Mouse (Mus musculus) cerebellum, adult 11-12 months (tissue): Measurements from ENCODE around the gene Zfpm1.

ENCODE experiments used
- DNase-seq: peaks from one replicate; pipeline ENCODE4 v3.0.0; 2022

The Zfpm1 gene

DNA sequence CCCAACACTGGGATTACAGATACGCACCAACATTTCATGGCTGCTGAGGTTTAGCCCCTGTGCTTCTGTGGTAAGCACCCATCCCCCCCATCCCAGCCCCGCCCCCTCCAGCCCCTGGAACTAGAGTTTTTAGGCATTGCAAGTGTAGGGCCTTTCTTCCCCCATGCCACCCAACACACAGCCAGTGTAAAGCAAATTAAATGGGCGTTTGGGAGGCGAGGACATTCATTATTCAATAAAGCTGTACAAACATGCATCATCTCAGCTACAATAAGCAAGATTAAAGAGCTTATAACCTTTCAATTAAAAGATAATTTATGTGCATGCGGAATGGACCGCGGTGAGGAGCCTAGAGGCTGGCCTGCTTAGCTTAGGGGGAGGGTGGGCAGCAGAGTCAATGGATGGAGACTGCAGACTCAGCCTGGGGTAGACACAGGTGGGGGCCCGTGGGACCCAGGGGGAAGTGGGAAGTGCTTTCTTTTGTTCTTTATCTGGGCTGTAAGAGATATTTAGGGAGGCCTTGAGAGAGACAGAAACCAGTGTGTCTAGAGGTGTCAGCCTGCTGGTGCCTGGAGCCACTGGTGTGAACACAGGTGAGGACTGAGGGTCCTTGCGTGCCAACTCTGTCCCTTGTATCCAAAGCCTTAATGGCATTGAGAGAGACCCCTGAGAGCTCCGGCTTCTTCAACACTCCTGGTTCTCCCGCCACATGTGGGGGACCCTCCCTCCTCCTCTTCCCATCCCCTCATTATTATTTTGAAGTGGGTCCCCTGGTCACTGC is 68.6 kb downstream of the Zfpm1 start:
- DNase-seq: no peak

DNA sequence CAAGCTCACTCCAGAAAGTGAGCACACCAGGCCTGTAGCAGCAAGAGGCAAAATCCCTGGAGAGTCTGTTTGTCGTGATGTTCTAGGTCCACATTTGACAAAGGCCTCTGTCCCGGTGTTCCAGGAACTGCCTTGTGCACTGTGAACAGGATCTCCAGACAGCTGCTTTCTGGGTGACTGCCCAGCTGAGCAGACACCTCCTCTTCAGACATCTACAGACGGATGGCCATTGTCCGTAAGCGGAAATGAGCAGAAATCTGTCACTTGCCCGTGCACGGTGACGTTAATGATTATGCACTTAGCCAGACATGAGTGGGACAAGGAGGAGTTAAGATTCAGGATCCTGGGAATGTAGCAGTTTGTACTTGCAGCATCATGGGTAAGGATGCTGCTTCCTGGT is 72.2 kb downstream of the Zfpm1 start:
- no peak for DNase-seq

DNA sequence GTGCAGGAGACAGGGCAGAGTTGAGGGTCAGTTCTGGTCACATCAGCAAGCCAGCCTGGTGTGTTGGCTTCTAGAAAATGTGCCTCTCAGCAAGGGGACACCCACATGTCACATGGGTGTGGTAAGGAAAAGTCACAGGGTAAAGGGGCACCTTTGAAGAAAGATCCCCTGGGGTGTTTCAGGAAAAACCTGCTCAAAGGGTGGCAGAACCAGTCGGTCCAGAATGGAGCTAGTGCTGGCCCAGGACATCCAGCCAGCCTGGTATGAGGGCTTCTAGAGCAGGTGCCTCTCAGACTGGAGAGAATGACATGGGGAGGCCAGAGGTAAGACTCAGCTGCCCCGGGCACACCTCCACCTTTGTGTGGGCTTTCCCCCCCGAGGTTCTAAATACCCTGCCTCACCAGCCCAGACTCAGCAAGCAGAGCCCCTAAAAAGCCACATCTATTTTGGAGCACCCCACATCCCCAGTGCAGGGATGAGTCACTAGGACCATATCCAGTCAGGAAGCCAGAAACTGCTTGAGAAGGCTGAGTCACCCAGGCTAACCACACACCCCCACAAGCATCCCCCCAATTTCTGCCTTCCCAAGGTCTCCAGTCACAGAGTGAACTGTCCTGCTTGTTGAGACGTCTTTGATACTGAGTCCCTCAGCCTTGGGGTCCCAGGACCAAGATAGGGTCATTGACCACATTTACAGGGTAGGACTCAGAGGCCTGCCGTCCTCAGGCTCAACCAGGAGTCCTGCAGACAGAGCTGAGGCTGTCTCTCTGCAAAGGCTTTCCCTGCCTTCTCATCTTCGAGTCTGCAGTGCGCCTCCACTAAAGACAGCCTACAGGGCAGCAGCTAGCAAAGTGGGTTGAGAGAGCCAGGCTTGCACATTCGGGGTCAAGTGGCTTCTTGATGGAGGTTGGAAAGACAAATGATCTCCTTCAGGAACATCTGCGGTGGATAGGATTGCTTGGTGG is 74.0 kb downstream of the Zfpm1 start:
- DNase-seq: no peak

DNA sequence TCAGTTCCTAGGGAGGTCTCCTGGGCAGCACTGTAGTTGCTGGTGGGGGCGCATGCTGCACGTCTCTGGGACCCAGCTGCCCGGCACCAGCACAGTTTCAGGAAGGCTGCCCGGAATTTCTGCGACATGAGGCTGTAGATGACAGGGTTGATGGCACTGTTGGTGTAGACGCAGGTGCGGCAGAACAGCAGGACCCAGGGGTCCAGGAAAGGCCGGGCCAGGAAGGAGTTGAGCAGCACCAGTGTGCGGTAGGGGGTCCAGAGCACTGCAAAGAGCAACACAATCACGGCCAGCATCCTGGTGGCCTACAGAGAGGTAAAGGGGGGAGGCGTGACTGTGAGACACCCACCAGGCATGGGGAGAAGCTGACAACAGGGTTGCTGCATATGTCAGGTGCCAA is 75.3 kb downstream of the Zfpm1 start:
- DNase-seq: no peak

DNA sequence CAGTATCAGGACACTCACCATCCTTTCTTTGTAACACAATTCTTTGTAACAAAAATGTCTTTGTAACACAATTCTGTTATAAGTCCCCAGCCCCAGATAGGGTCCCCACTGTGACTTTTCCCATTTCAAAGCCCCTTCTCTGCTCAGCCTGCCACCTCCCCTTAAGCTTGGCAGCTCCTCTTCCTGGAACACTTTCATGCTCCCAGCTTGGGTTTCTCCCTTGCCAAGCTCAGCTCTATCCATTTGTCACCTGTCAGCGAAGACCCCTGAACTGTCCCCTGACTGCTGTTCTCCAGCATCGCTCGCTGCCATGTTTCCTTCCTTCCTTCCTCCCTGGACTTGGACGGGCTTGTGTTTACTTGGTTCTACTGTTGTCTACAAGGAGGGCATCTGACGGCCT is 75.7 kb downstream of the Zfpm1 start:
- DNase-seq: no peak

DNA sequence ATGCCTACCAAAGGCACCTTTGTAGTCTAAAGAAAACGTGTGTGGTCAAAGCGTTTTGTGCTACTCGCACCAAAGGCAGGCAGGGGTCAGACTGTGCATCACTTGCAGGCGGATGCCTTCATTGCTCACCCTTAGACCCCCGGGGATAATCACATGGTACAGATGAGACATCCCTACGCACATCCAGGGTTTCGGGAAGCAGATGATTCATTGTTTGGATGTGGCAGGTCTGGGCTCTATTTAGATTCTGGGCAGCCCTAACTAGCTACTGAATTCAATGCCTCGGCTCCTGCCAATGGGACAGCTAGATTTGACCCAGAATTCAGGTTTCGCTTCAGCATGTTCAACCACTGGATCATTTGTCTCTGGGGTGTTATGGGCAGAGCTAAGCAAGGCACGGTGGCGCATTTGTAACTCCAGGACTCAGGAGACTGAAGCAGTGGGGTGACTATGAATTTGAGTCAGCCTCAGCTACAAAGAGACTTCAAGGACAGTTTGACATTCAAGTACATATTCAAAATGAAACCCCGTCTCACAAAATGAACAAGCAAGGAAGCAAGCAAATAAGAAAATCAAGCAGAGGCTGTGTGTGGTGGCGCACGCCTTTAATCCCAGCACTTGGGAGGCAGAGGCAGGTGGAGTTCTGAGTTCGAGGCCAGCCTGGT is 77.3 kb downstream of the Zfpm1 start:
- DNase-seq: no peak

DNA sequence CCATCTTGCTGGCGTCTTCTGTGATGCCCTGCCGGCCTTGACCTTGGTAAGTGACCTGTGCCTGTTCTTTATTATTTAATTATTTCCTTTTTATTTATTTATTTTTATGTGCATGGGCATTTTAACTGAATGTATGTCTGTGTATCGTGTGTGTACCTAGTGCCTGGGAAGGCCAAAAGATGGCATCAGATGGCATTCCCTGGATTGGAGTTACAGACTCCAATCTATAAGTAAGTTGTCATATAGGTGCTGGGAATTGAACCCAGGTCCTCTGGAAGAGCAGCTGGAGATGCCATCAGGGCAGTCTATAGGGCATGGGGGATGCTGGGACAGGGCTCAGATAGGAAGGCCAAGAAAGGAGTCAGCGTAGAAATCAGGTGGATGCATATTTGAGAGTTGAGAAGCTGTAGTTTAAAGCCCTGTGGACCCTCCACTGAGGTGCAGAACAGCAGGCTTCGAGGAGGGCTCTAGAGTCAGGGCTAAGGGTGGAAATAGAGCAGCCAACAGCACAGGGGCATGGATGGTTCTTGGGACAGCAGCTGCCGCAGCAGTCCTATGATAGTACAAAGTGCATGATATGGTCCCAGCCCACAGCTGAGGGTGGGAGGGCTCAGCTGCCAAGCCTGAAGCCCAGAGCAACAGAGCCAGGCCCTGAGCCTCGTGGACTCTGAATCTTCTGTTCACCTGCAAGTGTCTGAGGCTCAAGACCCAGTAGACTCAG is 78.9 kb downstream of the Zfpm1 start, which contains the start of gene Trhr2:
TSS of gene Trhr2 (minus strand) at position 51 of the 721 bp plus-strand sequence.
- no peak for DNase-seq

DNA sequence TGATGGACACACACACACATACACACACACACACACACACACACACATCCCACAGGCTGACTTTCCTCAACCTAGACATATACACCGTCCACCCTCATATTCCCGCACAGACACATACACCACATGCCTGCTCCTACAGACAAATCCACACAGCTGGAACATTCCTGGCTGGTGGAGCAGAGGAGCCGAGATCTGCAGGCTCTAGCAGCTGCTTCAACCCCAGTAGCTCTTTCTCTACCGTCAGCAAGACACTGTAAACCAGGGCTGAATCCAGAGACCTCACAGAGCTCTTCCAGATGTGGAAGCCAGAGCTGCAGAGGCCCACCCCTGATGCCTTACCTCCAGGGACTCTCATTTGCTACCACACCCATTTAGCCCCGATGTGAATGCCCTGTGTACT is 80.3 kb downstream of the Zfpm1 start:
- no peak for DNase-seq

DNA sequence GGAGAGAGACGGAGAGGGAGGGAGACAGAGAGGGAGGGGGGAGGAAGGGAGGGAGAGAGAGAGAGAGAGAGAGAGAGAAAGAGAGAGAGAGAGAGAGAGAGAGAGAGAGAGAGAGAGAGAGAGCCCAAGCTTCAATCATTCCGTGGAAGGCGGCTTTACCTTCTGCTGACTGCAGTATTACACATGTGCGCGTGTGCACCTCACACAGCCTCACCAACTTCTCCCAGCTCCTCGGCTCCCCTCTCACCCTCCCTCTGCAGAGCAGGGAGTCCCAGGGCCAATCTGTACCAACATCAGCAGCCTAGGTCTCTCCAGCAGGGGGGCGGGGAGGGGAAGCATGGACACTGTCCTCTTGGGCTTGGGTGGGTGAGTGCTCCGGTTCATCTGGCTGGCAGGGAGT is 81.0 kb downstream of the Zfpm1 start:
- DNase-seq: no peak

DNA sequence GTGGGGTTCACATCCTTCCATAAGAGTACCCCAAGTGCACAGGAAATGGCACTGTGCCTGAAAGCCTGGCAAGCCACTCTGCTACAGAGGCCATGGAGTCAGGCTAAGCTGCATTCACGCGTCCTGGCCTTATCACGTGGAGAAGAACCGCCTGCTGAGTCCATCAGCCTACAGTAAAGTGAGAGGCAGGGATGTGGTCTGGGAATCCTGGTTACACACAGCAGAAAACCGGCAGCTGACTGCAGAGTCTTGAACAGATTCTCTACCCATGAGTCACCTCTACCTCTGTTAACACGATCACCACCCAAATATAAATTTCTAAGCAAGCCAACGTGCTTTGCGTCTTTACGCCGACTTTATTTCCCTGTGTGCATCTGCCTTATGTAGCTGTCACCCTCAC is 86.6 kb downstream of the Zfpm1 start:
- DNase-seq: no peak

DNA sequence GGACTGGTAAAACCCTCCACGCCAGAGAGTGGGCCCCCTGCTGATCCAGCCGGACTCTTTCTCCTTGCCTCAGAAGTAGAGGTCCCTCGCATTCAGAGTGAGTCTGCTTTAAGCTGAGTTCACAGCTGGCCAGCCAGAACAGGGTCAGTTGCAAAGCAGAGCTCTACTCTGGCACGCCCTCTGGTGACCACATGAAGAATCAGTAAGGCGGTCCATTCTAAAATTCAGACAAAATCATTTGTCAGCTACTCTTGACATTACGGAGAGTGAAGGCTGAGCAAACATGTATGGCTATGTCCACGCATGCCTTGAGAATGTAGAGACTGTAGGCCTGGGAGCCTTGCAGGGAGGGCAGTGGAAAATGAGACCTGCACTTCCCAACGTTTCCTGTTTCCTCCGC is 87.7 kb downstream of the Zfpm1 start:
- peak; percentile 50 for DNase-seq

DNA sequence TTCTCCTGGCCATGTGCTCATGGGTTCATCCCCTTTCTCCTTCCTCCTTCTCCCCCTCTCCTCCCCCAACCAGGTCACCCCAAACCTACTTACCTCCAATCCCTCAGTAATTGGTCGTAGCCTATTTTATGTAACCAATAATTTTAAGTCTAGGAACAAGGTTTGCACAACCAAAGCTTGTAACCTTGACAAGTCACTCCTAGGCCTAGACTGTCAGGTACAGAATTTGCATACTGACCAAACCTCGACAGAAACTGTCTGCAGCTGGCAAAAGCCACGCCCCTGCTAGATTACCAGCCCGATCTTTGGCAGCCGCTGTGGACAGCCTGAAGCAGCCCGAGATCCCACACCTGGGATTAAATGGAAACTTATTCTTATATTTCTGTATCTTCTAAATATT is 89.8 kb downstream of the Zfpm1 start:
- no peak for DNase-seq

DNA sequence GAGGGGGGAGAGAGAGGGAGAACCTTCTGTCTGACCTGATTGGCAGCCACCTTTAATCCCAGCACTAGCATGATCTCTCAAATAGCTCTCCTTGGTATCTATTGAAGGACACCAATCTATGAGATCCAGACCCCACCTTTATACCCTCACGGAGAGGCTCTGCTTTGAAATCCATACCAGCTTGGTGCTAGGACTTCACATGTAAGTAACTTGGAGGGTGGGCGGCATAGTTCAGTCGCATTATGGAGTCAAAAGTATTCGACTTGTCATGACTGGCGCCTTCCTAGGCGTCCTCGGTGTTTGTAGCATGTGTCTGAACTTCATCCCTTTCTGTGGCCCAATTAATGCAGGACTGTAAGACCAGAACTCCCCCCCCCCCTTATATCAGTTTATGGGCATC is 93.4 kb downstream of the Zfpm1 start:
- DNase-seq: peak; percentile 42

DNA sequence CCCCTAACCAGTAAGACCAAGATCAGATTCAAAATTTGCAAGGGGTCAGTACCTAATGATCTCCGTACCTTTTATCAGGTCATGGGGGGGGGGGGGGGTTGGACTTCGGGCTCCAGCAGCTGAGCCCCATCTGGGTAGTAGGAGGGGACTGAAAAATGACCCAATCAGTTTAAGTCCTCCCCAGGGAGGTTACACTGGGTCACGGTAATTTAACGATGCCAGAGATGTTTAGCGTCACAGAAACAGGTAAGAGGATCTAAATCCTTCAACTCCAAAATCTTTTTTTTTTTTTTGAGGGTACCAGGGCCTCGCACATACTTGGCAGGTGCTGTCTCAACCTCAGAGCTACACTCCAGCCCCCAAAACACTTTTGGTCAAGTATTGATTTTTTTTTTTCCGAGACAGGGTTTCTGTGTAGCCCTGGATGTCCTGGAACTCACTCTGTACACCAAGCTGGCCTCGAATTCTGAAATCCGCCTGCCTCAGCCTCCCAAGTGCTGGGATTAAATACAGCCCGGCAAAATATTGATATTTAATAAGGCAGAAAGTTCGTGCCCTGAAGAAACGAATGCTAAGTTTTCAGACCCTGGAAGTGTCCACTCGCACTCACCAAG is 93.9 kb downstream of the Zfpm1 start:
- no peak for DNase-seq

DNA sequence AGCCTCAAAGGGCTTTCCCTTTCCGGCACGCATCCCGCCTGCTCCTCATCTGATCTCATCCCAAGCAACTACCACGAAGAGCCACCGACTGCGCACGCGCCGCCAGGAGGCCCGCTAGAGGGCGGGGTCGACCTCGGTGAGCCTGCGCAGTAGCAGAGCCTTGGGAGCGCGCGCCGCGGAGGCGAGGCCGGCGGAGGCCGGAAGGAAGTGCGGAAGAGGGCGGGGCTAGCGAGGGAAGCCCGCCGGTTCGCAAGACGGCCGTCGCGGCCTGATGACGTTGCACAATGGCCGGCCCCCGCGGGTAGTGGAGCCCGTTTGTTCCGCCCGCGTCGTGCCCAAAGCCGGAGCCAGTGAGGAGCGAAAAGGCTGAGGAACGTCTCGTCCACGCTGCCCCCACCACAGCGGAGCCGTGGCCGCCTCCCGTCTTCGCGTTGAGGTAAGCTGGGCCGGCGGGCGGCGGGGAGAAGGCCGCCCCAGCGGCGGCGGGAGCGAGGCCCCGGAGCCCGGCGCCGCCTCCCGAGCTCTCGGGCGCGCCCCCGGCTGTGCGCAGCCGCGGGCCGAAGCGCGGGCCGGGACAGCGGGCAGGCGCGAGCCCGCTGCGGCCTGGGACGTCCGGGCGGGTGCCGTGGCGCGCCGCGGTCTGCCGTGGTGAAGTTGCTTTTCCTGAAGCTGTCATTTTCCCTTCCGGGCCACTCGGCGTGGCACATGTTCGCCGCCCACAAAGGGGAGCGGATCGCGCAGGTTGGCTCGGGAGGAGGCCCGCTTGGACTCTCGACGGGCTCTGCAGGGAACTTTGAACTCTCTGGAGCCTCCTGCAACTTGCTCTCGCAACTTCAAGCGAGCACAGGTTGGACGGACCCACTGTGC is 94.7 kb downstream of the Zfpm1 start, which contains the start of gene Zc3h18:
TSS of gene Zc3h18 (plus strand) at position 245 of the 867 bp plus-strand sequence.
- DNase-seq: peak; percentile 100

DNA sequence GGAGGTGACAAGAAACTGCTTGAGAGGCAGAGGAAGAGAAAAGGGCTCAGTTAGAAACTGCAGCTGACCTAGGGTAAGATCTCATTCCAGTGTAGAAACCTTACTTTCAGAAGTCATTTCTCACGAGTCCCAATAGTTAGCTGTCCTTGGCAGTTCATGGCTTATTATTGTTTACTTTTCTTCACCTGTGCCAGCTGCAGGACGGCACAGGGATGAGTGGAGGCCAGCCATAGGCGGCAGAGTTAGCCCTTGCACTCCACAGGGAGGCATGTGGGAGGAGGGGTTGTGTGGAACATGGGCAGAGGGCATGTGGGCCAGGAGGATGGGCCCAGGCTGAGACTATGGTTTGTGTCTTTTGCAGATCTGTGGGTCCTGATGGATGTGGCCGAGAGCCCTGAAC is 101.1 kb downstream of the Zfpm1 start:
- DNase-seq: no peak
